Mouse (Mus musculus) effector memory CD4-positive, alpha-beta T cell, adult 5 months (primary cell): Measurements from ENCODE around the gene Col3a1. TPM values are rescaled to one million over a fixed set of nuclear protein-coding genes. Genes with fewer than 3 reads are reported as not detected.

Source experiments
- polyA plus RNA-seq: library from polyadenylated mRNA; unstranded; fragments of 100-300 nt; shearing (Covaris generic); gene quantifications from one replicate; pipeline ENCODE4 v1.2.1, GENCODE M21; 2017

Gene Col3a1
- not detected for polyA plus RNA-seq

DNA sequence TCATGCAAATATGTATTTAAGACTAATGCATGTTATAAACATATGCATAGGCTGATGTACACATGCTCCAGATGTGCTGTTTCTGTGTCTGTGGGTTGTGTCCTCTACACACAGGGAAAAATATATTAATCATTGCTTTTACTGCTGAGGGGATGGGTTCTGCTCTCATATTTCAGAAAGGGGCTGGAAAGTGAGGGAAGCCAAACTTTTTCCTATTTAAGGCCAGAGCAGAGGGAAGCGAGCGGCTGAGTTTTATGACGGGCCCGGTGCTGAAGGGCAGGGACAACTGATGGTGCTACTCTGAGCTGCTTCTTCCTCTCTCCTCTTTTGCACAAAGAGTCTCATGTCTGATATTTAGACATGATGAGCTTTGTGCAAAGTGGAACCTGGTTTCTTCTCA is at the start of gene Col3a1:
Col3a1 (plus strand) TSS at position 151 of the 400 bp plus-strand sequence.

Other genes starting within 250 kb of the Col3a1 start
- 0.16 TPM for gene Col5a2, start 191.7 kb downstream of the Col3a1 start, polyA plus RNA-seq